Mouse (Mus musculus): Measurements from ENCODE around the gene Mrm2. TPM values are rescaled to one million over a fixed set of nuclear protein-coding genes. Genes with fewer than 3 reads are reported as not detected.

Gene Mrm2
- polyA plus RNA-seq, 2 experiments, result 13.5 to 18.6 TPM

GRCm38 (mm10) chr5:140345244-140345643 is 13.5 kb upstream of the Mrm2 start:
- WGBS, result 97% methylated on average over 4 of the region's 4 CpGs

GRCm38 (mm10) chr5:140342880-140343279 is 11.2 kb upstream of the Mrm2 start:
- Histone ChIP-seq H3K4me3 (replicated peaks; ENCODE audit: low read length) (no peak overlapping the region), H3K27ac (replicated peaks; ENCODE audit: low read depth, low read length) (no peak overlapping the region), H3K9me3 (ENCODE audit: control insufficient read depth, low read length) (peaks cover 3% of the 10 kb centered on the region; the same call in 1 of the 2 replicates), H3K4me2 (replicated peaks; ENCODE audit: low read depth, low read length, severe bottlenecking) (no peak overlapping the region), H3K27me3 (ENCODE audit: control insufficient read depth, insufficient read depth, low read length) (no peaks in the 10 kb centered on the region), H3K36me3 (ENCODE audit: control insufficient read depth, insufficient read depth, low read length) (peaks cover 64% of the 10 kb centered on the region), H3K4me1 (ENCODE audit: control insufficient read depth, insufficient read depth, low read length) (no peaks in the 10 kb centered on the region), H3K9ac (ENCODE audit: low read depth, low read length, severe bottlenecking) (no peak overlapping the region)
- ATAC-seq (ENCODE audit: low FRiP score, low read depth) (no peak), DNase-seq (ENCODE audit: low spot score) (no peak)
- no peak for TF ChIP-seq POLR2A (IDR thresholded peaks at IDR 0.05; ENCODE audit: borderline replicate concordance, extremely low read depth, insufficient read depth, insufficient read length)
- WGBS, result 86% methylated on average over 4 of the region's 4 CpGs

More at GRCm38 (mm10) chr5:140345244-140345643, 13.5 kb upstream of the Mrm2 start:
- Histone ChIP-seq H3K27me3 (ENCODE audit: control insufficient read depth, insufficient read depth, low read length) (no peaks in the 10 kb centered on the region), H3K9me3 (ENCODE audit: control insufficient read depth, low read length) (no peaks in the 10 kb centered on the region), H3K4me3 (replicated peaks; ENCODE audit: low read length) (no peak overlapping the region), H3K27ac (replicated peaks; ENCODE audit: low read depth, low read length) (no peak overlapping the region), H3K4me1 (ENCODE audit: control insufficient read depth, insufficient read depth, low read length) (no peaks in the 10 kb centered on the region), H3K36me3 (ENCODE audit: control insufficient read depth, insufficient read depth, low read length) (peaks cover 59% of the 10 kb centered on the region), H3K4me2 (replicated peaks; ENCODE audit: low read depth, low read length, severe bottlenecking) (no peak overlapping the region), H3K9ac (ENCODE audit: low read depth, low read length, severe bottlenecking) (no peak overlapping the region)
- no peak for ATAC-seq (ENCODE audit: low FRiP score, low read depth)
- TF ChIP-seq POLR2A (IDR thresholded peaks at IDR 0.05; ENCODE audit: borderline replicate concordance, extremely low read depth, insufficient read depth, insufficient read length), result no peak
- no peak for DNase-seq (ENCODE audit: low spot score)

GRCm38 (mm10) chr5:140339836-140340235 is 8.1 kb upstream of the Mrm2 start:
- Histone ChIP-seq H3K27ac (replicated peaks; ENCODE audit: low read depth, low read length) (no peak overlapping the region), H3K9me3 (ENCODE audit: control insufficient read depth, low read length) (peaks cover 3% of the 10 kb centered on the region; the same call in 1 of the 2 replicates), H3K36me3 (ENCODE audit: control insufficient read depth, insufficient read depth, low read length) (peaks cover 44% of the 10 kb centered on the region), H3K4me2 (replicated peaks; ENCODE audit: low read depth, low read length, severe bottlenecking) (no peak overlapping the region), H3K27me3 (ENCODE audit: control insufficient read depth, insufficient read depth, low read length) (no peaks in the 10 kb centered on the region), H3K9ac (ENCODE audit: low read depth, low read length, severe bottlenecking) (no peak overlapping the region), H3K4me3 (replicated peaks; ENCODE audit: low read length) (no peak overlapping the region), H3K4me1 (ENCODE audit: control insufficient read depth, insufficient read depth, low read length) (no peaks in the 10 kb centered on the region)
- WGBS, result 54% methylated on average over 3 of the region's 3 CpGs
- TF ChIP-seq POLR2A (IDR thresholded peaks at IDR 0.05; ENCODE audit: borderline replicate concordance, extremely low read depth, insufficient read depth, insufficient read length), result no peak
- DNase-seq (ENCODE audit: low spot score), result no peak
- no peak for ATAC-seq (ENCODE audit: low FRiP score, low read depth)

GRCm38 (mm10) chr5:140338779-140339178 is 7.1 kb upstream of the Mrm2 start:
- ATAC-seq (ENCODE audit: low FRiP score, low read depth) (no peak), DNase-seq (ENCODE audit: low spot score) (no peak)
- Histone ChIP-seq H3K4me1 (ENCODE audit: control insufficient read depth, insufficient read depth, low read length) (no peaks in the 10 kb centered on the region), H3K27ac (replicated peaks; ENCODE audit: low read depth, low read length) (no peak overlapping the region), H3K36me3 (ENCODE audit: control insufficient read depth, insufficient read depth, low read length) (peaks cover 35% of the 10 kb centered on the region), H3K27me3 (ENCODE audit: control insufficient read depth, insufficient read depth, low read length) (no peaks in the 10 kb centered on the region), H3K9ac (ENCODE audit: low read depth, low read length, severe bottlenecking) (no peak overlapping the region), H3K4me3 (replicated peaks; ENCODE audit: low read length) (no peak overlapping the region), H3K4me2 (replicated peaks; ENCODE audit: low read depth, low read length, severe bottlenecking) (no peak overlapping the region), H3K9me3 (ENCODE audit: control insufficient read depth, low read length) (peaks cover 3% of the 10 kb centered on the region; the same call in 1 of the 2 replicates)
- WGBS, result 93% methylated on average over 4 of the region's 4 CpGs
- no peak for TF ChIP-seq POLR2A (IDR thresholded peaks at IDR 0.05; ENCODE audit: borderline replicate concordance, extremely low read depth, insufficient read depth, insufficient read length)

- H3K4me2 ChIP-seq (replicated peaks; ENCODE audit: low read depth, low read length, severe bottlenecking), result no peak overlapping the region
- no peak for TF ChIP-seq POLR2A (IDR thresholded peaks at IDR 0.05; ENCODE audit: borderline replicate concordance, extremely low read depth, insufficient read depth, insufficient read length)
- H3K9ac ChIP-seq (ENCODE audit: low read depth, low read length, severe bottlenecking), result no peak overlapping the region
- peaks cover 3% of the 10 kb centered on the region; the same call in 1 of the 2 replicates for H3K9me3 ChIP-seq (ENCODE audit: control insufficient read depth, low read length)
- H3K27ac ChIP-seq (replicated peaks; ENCODE audit: low read depth, low read length), result no peak overlapping the region
- no peak for DNase-seq (ENCODE audit: low spot score)
- 83% methylated on average over 1 of the region's 1 CpGs for WGBS
- ATAC-seq (ENCODE audit: low FRiP score, low read depth), result no peak
- H3K36me3 ChIP-seq (ENCODE audit: control insufficient read depth, insufficient read depth, low read length), result peaks cover 23% of the 10 kb centered on the region
- H3K4me1 ChIP-seq (ENCODE audit: control insufficient read depth, insufficient read depth, low read length), result no peaks in the 10 kb centered on the region
- no peaks in the 10 kb centered on the region for H3K27me3 ChIP-seq (ENCODE audit: control insufficient read depth, insufficient read depth, low read length)
- H3K4me3 ChIP-seq (replicated peaks; ENCODE audit: low read length), result no peak overlapping the region
These were observed 5.0 kb upstream of the Mrm2 start for GRCm38 (mm10) chr5:140336680-140337079.

GRCm38 (mm10) chr5:140333631-140334030 is 1.9 kb upstream of the Mrm2 start:
- H3K4me2 ChIP-seq (replicated peaks; ENCODE audit: low read depth, low read length, severe bottlenecking), result no peak overlapping the region
- 44% methylated on average over 2 of the region's 2 CpGs for WGBS
- no peaks in the 10 kb centered on the region for H3K9me3 ChIP-seq (ENCODE audit: control insufficient read depth, low read length)
- no peak overlapping the region for H3K4me3 ChIP-seq (replicated peaks; ENCODE audit: low read length)
- no peaks in the 10 kb centered on the region for H3K27me3 ChIP-seq (ENCODE audit: control insufficient read depth, insufficient read depth, low read length)
- H3K36me3 ChIP-seq (ENCODE audit: control insufficient read depth, insufficient read depth, low read length), result peaks cover 21% of the 10 kb centered on the region
- ATAC-seq (ENCODE audit: low FRiP score, low read depth) (no peak), DNase-seq (ENCODE audit: low spot score) (no peak)
- no peak for TF ChIP-seq POLR2A (IDR thresholded peaks at IDR 0.05; ENCODE audit: borderline replicate concordance, extremely low read depth, insufficient read depth, insufficient read length)
- peaks cover 2% of the 10 kb centered on the region; the same call in 1 of the 2 replicates for H3K4me1 ChIP-seq (ENCODE audit: control insufficient read depth, insufficient read depth, low read length)
- no peak overlapping the region for H3K9ac ChIP-seq (ENCODE audit: low read depth, low read length, severe bottlenecking)
- no peak overlapping the region for H3K27ac ChIP-seq (replicated peaks; ENCODE audit: low read depth, low read length)
